Mouse (Mus musculus): ENCODE data around the gene Mxi1. TPM values are rescaled to one million over a fixed set of nuclear protein-coding genes. Genes with fewer than 3 reads are reported as not detected.

Gene Mxi1
- polyA plus RNA-seq, 1 experiment from 2014 or later: 19.7 TPM

- Histone ChIP-seq H3K36me3 (no peaks in the 10 kb centered on the region), H3K9me3 (replicated peaks) (no peaks in the 10 kb centered on the region), H3K27me3 (ENCODE audit: low read depth, poor library complexity, severe bottlenecking) (no peaks in the 10 kb centered on the region), H3K4me1 (peaks cover 32% of the 10 kb centered on the region), H3K4me3 (no peak overlapping the region), H3K27ac (replicated peaks) (peak overlapping the region; percentile 81)
- WGBS: 50% methylated on average over 6 of the region's 6 CpGs
- no peak for DNase-seq (ENCODE audit: low spot score)
These were observed 3.1 kb upstream of the Mxi1 start for GRCm38 (mm10) chr19:53307219-53307618.

GRCm38 (mm10) chr19:53309631-53310030 is 687 bp upstream of the Mxi1 start:
- WGBS: 9% methylated on average over 4 of the region's 4 CpGs
- H3K4me3 ChIP-seq: peak overlapping the region; percentile 89
- peak overlapping the region; percentile 50 for H3K27ac ChIP-seq (replicated peaks)
- DNase-seq (ENCODE audit: low spot score): no peak
- H3K36me3 ChIP-seq: no peaks in the 10 kb centered on the region
- H3K4me1 ChIP-seq: peaks cover 41% of the 10 kb centered on the region
- H3K27me3 ChIP-seq (ENCODE audit: low read depth, poor library complexity, severe bottlenecking): no peaks in the 10 kb centered on the region
- H3K9me3 ChIP-seq (replicated peaks): no peaks in the 10 kb centered on the region

GRCm38 (mm10) chr19:53310771-53311523 is 629 bp downstream of the Mxi1 start:
- peak overlapping the region; percentile 97 for H3K27ac ChIP-seq (replicated peaks)
- no peaks in the 10 kb centered on the region for H3K36me3 ChIP-seq
- no peaks in the 10 kb centered on the region for H3K27me3 ChIP-seq (ENCODE audit: low read depth, poor library complexity, severe bottlenecking)
- H3K4me3 ChIP-seq: peak overlapping the region; percentile 89
- H3K9me3 ChIP-seq (replicated peaks): no peaks in the 10 kb centered on the region
- peak; percentile 73 for DNase-seq (ENCODE audit: low spot score)
- WGBS: under 1% methylated on average over 47 of the region's 48 CpGs
- peaks cover 49% of the 10 kb centered on the region for H3K4me1 ChIP-seq

- Histone ChIP-seq H3K4me1 (peaks cover 44% of the 10 kb centered on the region), H3K36me3 (no peaks in the 10 kb centered on the region), H3K4me3 (peak overlapping the region; percentile 89), H3K27me3 (ENCODE audit: low read depth, poor library complexity, severe bottlenecking) (no peaks in the 10 kb centered on the region), H3K27ac (replicated peaks) (peak overlapping the region; percentile 97), H3K9me3 (replicated peaks) (no peaks in the 10 kb centered on the region)
- DNase-seq (ENCODE audit: low spot score): peak; percentile 55
- WGBS: under 1% methylated on average over 37 of the region's 37 CpGs
These were observed 1.4 kb downstream of the Mxi1 start for GRCm38 (mm10) chr19:53311524-53312335.

- peak overlapping the region; percentile 89 for H3K4me3 ChIP-seq
- peak; percentile 74 for DNase-seq (ENCODE audit: low spot score)
- no peaks in the 10 kb centered on the region for H3K9me3 ChIP-seq (replicated peaks)
- H3K27me3 ChIP-seq (ENCODE audit: low read depth, poor library complexity, severe bottlenecking): no peaks in the 10 kb centered on the region
- peak overlapping the region; percentile 97 for H3K27ac ChIP-seq (replicated peaks)
- under 1% methylated on average over 25 of the region's 26 CpGs for WGBS
- no peaks in the 10 kb centered on the region for H3K36me3 ChIP-seq
- H3K4me1 ChIP-seq: peaks cover 38% of the 10 kb centered on the region
These were observed 2.1 kb downstream of the Mxi1 start for GRCm38 (mm10) chr19:53312336-53312871.

DNA sequence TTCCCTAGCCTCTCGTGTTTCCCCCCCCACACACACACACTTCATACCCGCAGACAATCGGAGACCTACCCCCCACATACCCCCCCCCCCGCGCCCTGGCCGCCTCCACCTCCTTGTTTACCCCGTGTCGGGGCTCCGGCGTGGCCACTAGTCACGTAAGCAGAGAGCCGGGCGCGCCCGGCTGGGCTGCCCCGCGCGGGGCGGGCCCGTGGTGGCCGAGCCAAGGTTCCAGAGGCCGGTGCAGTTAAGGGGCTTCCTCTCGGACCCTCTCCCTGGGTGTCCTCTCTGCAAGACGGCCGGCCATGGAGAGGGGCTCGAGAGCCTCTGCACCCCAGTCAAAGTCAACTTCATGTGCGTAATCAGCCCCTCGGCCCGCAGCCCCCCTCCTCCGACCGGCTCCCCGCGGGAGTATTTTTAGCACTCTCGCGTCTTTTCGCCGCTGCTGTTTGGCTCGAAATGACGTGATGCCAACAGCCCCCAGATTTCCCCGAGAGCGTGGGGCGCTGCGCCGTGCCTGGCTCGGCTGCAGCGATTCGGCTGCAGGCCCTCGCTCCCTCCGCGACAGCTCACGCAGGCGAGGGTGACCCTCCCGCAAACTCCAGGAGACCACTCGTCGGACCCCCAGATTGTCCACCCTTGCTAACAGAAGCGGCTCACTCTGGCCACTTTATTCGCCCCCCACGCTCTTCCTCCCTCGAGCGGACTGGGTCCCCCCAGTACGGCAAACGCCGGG is 2.8 kb downstream of the Mxi1 start:
- H3K4me3 ChIP-seq: peak overlapping the region; percentile 89
- H3K4me1 ChIP-seq: peaks cover 34% of the 10 kb centered on the region
- no peaks in the 10 kb centered on the region for H3K27me3 ChIP-seq (ENCODE audit: low read depth, poor library complexity, severe bottlenecking)
- DNase-seq (ENCODE audit: low spot score): peak; percentile 76
- under 1% methylated on average over 57 of the region's 63 CpGs for WGBS
- no peaks in the 10 kb centered on the region for H3K9me3 ChIP-seq (replicated peaks)
- H3K36me3 ChIP-seq: no peaks in the 10 kb centered on the region
- peak overlapping the region; percentile 97 for H3K27ac ChIP-seq (replicated peaks)

- peaks cover 40% of the 10 kb centered on the region for H3K4me1 ChIP-seq
- peak; percentile 99 for DNase-seq (ENCODE audit: low spot score)
- no peaks in the 10 kb centered on the region for H3K9me3 ChIP-seq (replicated peaks)
- H3K27me3 ChIP-seq (ENCODE audit: low read depth, poor library complexity, severe bottlenecking): no peaks in the 10 kb centered on the region
- H3K36me3 ChIP-seq: no peaks in the 10 kb centered on the region
- peak overlapping the region; percentile 97 for H3K27ac ChIP-seq (replicated peaks)
- peak overlapping the region; percentile 89 for H3K4me3 ChIP-seq
- WGBS: under 1% methylated on average over 52 of the region's 52 CpGs
These were observed 3.5 kb downstream of the Mxi1 start for GRCm38 (mm10) chr19:53313684-53314443.

DNA sequence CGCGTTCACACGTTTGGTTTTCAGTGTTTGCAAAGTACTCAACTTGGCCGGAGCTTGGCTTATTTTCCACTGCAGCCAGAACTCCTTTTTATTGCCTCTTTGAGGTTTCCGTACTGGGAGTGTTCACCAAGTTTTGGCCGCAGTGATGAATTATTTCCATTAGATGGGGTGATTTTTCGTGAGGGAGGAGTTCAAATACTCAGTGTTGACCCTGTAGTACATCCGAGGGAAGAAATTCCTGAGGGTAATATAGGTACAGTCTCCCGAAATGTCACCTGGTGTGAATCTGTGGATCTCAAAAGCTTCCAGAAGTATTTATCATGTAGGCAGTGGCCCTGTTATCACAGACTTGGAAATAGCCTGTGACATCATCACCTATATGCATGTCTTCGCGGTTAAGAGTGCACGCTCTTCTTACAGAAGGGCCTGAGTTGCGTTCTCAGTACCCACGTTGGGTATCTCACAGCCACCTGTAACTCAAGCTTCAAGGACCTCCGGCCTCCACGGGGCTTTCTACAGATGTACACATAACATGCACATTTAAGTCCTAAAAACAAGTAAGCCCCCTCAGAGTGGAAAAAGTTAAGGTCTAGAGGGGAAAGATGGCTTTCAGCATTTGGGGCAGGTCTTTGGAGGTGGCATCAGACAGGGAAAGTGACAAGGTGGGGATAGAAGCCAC is 4.4 kb downstream of the Mxi1 start:
- no peaks in the 10 kb centered on the region for H3K36me3 ChIP-seq
- H3K4me1 ChIP-seq: peaks cover 38% of the 10 kb centered on the region
- peak overlapping the region; percentile 97; the same call in 1 of the 2 replicates for H3K27ac ChIP-seq (replicated peaks)
- no peaks in the 10 kb centered on the region for H3K27me3 ChIP-seq (ENCODE audit: low read depth, poor library complexity, severe bottlenecking)
- DNase-seq (ENCODE audit: low spot score): no peak
- no peaks in the 10 kb centered on the region for H3K9me3 ChIP-seq (replicated peaks)
- 60% methylated on average over 16 of the region's 16 CpGs for WGBS
- peak overlapping the region; percentile 89 for H3K4me3 ChIP-seq

- no peaks in the 10 kb centered on the region for H3K9me3 ChIP-seq (replicated peaks)
- no peak overlapping the region for H3K27ac ChIP-seq (replicated peaks)
- H3K4me1 ChIP-seq: peaks cover 32% of the 10 kb centered on the region
- H3K36me3 ChIP-seq: no peaks in the 10 kb centered on the region
- H3K4me3 ChIP-seq: 0 out of 2 replicates have a peak overlapping the region, but pooled peaks have one; percentile 89
- no peaks in the 10 kb centered on the region for H3K27me3 ChIP-seq (ENCODE audit: low read depth, poor library complexity, severe bottlenecking)
- 87% methylated on average over 7 of the region's 7 CpGs for WGBS
- no peak for DNase-seq (ENCODE audit: low spot score)
These were observed 4.9 kb downstream of the Mxi1 start for GRCm38 (mm10) chr19:53315209-53315654.

DNA sequence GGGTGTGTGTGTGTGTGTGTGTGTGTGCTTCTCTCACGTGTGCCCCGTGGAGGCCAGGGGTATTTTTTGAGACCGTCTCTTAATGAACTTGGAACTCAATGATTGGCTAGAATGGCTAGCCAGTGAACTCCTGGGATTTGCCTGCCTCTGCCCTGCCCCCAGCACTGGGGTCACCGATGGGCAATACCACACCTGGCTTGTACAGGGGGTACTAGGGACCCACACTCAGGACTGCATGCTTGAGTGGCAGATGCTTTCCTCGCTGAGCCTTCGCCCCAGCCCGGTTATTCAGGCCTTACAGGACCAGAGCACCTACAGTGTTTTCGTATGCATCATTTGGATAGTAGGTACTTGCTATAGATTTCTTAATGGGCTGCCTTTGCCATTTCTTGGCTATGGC is 5.8 kb downstream of the Mxi1 start:
- 88% methylated on average over 8 of the region's 8 CpGs for WGBS
- no peak overlapping the region for H3K27ac ChIP-seq (replicated peaks)

DNA sequence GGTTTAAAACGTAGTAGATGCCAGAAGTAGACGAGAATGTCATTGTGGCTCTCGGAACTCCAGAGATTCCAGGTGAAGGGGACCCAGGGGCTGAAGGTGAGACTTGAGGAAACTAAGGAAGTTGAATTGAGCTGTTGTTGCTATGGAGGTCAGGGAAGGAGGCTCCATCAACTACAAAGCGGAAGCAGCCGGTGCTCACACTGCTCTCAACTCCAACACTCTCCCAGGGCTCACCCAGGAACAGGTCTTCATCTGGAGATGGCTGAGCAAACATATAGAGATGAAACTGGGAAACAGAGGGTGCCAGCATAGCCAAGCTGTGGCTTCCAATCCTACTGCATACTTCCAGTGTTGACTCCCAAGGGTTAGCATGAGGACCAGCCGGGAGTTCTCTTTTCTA is 6.6 kb downstream of the Mxi1 start:
- Histone ChIP-seq H3K4me1 (peaks cover 33% of the 10 kb centered on the region), H3K4me3 (no peak overlapping the region), H3K27ac (replicated peaks) (no peak overlapping the region), H3K36me3 (no peaks in the 10 kb centered on the region), H3K27me3 (ENCODE audit: low read depth, poor library complexity, severe bottlenecking) (no peaks in the 10 kb centered on the region), H3K9me3 (replicated peaks) (no peaks in the 10 kb centered on the region)
- 90% methylated on average over 6 of the region's 6 CpGs for WGBS
- DNase-seq (ENCODE audit: low spot score): no peak

More for the DNA sequence above, 5.8 kb downstream of the Mxi1 start:
- H3K4me1 ChIP-seq: peaks cover 35% of the 10 kb centered on the region
- H3K36me3 ChIP-seq: no peaks in the 10 kb centered on the region
- no peaks in the 10 kb centered on the region for H3K27me3 ChIP-seq (ENCODE audit: low read depth, poor library complexity, severe bottlenecking)
- DNase-seq (ENCODE audit: low spot score): no peak
- H3K4me3 ChIP-seq: no peak overlapping the region
- H3K9me3 ChIP-seq (replicated peaks): no peaks in the 10 kb centered on the region

Data from midbrain, embryonic 10.5 days (tissue).